Mouse (Mus musculus) heart, postnatal 4 days (tissue): Measurements from ENCODE around the gene Ston1. TPM values are rescaled to one million over a fixed set of nuclear protein-coding genes. Genes with fewer than 3 reads are reported as not detected.

Experiments
- DNase-seq: peaks from one replicate; pipeline ENCODE4 v3.0.0; 2021
- total RNA-seq, 2 experiments: library from RNA; stranded (reverse); gene quantifications; 2 replicates each; pipeline ENCODE4 v1.2.3; 2021

Ston1 gene
- total RNA-seq, 2 experiments from 2014 or later = 25.3 to 28.7 TPM

GRCm38 (mm10) chr17:88627150-88627549 lies 29.7 kb downstream of the Ston1 start:
- DNase-seq = peak; percentile 11

DNA sequence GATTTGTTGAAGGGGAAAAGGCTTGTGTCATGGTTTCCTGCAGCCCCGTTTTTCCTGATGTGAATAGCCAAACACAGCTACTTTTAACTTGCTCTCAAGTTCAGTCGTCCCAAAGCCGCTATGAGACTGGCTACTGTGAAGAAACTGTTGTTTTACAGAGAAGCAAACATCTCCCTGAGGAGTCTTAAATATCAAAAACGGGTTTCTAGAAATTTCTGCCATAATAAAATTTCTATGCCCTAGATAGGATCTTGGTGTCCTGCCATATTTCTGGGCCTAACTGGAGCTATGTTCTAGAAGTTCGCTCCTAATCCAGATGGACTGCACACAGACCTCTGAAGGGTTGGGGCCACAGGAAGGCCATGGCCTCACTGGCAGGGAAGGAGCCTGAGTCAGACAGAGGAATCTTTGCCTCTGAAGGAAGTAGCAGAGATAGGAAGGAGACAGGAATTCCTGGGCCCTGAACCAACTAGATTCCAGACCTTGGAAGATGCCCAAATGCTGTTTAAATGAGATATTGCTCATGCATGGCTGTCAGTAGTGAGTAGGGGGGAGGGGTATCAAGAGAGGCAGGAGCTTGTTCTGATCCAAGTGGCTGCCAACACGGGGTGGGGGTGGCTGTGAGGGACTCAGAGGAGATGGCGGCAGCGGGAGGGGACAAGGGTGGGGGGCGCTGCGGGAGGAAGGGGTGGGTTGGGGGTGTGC lies 31.3 kb downstream of the Ston1 start:
- DNase-seq = peak; percentile 70

GRCm38 (mm10) chr17:88629381-88629759 lies 31.9 kb downstream of the Ston1 start:
- DNase-seq = peak; percentile 64

DNA sequence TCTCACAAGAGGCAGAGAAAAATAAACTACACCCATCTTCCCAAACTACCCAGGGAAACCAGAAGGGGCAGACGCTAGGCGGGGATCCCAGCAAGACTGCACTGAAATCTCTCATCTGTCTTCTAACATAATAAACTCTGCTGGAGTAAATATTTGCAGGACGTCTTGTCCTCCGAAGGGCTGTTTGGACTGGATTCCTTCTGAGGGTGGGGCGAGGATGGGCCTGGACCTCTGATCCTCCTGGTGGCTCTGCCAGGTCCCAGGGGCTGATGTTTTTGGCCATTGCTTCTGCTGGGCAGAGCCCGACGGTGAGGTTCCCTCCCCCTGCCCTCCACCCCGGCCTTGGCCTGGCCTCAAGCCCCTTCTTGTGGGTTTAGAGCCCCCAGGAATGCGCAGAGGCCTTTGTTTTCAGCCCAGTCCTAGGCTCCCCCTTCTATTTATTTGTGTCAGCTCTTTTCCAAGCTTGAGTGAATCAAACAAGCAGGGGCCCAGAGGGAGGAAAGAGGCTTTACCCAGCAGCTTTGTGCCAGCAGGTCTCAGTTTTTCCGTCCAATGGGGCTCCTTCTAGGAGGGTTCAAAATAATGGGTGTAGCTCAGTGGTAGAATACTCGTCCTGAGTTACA lies 32.6 kb downstream of the Ston1 start:
- DNase-seq = peak; percentile 39

GRCm38 (mm10) chr17:88630554-88630948 lies 33.1 kb downstream of the Ston1 start:
- peak; percentile 53 for DNase-seq

GRCm38 (mm10) chr17:88632631-88633030 lies 35.1 kb downstream of the Ston1 start:
- DNase-seq = no peak

- DNase-seq = no peak
Measured at GRCm38 (mm10) chr17:88636076-88636475, 38.6 kb downstream of the Ston1 start.

DNA sequence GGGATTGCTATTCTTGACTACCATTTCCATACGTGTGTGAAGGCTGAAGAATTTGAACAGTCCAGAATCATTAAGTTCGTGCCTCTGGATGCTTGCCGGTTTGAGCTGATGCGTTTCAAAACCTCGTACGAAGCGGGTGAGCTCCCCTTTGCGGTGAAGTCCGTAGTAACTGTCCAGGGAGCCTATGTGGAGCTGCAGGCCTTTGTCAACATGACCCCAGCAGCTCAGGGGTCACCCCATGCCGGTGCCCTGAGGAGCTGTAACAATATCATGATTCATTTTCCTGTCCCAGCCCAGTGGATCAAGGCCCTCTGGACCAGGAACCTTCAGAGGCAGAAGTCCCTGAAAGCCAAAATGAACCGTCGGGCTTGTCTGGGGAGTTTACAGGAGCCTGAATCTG lies 39.1 kb downstream of the Ston1 start:
- DNase-seq = no peak

GRCm38 (mm10) chr17:88641012-88641411 lies 43.5 kb downstream of the Ston1 start:
- DNase-seq = peak; percentile 83

DNA sequence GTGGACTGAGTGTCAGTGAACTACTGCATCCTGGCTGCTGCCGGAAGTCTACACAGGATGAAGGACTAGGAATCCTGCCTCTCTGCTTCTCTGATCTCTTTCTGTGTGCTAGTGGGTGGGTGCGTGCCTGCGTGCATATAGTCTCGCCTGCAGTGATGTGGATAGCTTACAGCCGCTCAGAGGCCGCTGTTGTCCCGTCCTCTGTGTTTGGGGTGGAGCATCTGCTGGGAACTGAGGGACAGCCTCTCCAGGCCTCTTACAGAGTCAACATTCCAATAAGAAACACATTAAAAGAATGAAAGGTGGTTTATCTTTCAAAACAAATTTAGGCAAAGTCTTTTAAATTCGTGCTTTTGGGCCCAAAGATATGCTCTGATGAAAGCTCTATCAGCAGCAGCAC lies 44.4 kb downstream of the Ston1 start:
- no peak for DNase-seq

DNA sequence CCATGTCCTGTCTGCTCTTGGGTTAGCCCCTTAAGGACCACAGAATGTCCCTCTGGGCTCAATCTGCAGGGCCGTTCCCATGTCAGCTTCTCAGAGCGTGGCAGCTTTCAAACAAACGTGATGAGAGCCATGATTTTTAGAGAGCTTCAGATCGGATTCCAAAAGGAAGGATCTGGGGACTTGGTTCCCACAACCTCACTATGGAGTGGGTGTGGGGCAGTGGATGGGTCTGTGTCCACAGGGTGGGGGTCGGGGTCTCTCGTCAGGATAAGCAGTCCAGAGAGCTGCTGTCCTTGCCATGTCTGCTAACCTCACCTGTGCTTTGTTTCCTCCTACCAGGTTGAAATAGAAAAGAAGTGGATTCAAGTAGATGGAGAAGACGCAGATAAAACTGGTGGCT lies 47.4 kb downstream of the Ston1 start:
- no peak for DNase-seq

DNA sequence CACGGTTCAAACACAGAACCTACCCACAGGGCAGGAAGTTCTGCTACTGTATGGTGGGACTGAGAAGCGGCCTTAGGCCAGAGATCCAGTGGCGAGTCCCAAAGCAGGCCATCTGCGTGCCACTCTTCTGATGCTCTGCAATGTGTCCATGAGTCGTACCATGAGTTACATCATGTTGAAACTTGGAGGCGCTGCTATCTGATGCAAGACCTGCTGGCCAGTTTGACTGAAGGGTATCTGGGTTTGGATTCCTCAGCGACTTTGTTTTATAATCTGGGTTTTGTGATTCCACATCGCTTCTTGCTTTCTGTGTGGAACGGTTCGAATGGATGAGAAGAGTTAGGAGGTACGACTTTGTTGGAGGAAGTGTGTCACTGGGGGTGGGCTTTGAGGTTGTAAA lies 47.8 kb downstream of the Ston1 start:
- no peak for DNase-seq

- DNase-seq = no peak
Measured at GRCm38 (mm10) chr17:88647149-88647548, 49.7 kb downstream of the Ston1 start.

DNA sequence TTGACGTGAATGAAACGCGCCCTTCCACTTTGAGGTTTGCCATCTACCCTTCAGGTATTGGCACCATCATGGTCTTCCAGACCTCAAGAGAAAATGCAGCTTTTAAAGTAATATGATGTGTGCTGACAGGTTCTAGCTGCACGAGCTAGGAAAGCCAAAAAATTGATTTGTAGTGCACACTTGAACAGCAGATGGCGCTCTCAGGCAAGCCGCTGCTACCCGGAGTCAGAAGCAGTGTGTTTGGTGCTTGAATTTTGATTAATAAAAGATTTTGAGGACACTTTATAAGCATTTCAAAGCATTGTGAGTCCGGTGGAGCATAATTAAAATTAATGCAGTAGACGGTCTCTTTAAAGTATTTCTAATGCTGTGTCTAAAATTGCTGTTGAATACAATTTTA lies 54.5 kb downstream of the Ston1 start:
- DNase-seq = peak; percentile 75

GRCm38 (mm10) chr17:88652702-88653374 lies 55.4 kb downstream of the Ston1 start:
- peak; percentile 82 for DNase-seq

DNA sequence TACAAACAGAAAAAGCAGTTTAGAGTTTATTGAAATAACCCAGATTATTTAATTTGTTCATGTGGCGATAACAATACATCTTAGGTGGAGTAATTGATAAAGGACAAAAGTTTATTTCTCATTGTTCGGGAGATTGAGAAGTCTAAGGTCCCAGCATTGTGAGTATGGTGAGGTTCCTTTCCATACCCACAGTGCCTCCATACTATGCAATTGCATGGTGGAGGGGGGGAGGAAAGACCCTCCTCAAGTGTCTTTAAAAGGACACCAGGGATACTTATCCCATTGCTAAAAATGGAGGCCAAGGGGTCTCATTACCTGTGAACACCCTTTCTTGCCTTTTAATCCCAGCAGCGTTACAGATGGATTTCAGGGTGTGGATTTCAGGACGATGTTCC lies 55.9 kb downstream of the Ston1 start:
- no peak for DNase-seq

DNA sequence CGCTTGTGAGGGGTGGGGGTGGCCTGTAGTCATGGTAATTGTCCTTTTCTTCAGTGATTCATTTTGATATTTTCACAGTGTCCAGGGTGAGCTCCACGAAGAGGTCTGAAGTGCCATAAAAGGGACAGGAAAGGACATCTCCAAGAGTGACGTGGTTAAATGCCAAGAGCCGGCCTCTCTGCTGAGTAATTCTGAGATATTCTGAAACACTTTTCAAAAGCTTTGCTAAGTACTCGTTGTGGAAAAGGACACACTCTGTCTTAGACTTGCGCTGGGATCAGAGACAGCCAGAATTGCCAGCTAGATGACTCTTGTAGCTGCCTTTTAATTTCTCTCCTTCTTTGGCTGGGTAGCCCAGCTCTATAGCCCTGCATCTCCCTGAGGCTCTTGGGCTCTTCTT lies 61.0 kb downstream of the Ston1 start:
- no peak for DNase-seq

GRCm38 (mm10) chr17:88666076-88666475 lies 68.6 kb downstream of the Ston1 start:
- no peak for DNase-seq

DNA sequence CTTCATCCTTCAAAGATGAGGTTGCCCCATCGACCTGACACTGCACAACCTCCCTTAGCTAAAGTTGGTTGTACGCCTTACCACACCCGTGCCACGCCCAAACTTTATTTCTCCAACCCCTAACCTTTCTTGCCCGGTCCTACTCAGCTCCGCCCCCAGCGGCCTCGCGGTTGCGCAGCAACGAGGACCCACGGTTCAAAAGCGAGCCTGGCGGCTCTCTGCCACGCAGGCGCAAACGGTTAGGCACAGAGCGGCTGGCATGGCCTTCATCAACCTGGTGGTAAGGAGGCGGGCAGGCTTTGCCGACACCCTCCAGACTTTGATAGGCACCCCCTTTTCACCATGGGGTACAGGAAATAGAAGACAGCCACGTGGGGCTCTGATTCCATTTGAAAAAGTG lies 71.0 kb downstream of the Ston1 start, which contains the start of gene Gtf2a1l:
Gene Gtf2a1l, plus strand, starts transcription at position 209 of the 400 bp plus-strand sequence.
- peak; percentile 42 for DNase-seq

GRCm38 (mm10) chr17:88669921-88670320 lies 72.4 kb downstream of the Ston1 start:
- no peak for DNase-seq

- no peak for DNase-seq
Measured at GRCm38 (mm10) chr17:88670800-88671199, 73.3 kb downstream of the Ston1 start.

DNA sequence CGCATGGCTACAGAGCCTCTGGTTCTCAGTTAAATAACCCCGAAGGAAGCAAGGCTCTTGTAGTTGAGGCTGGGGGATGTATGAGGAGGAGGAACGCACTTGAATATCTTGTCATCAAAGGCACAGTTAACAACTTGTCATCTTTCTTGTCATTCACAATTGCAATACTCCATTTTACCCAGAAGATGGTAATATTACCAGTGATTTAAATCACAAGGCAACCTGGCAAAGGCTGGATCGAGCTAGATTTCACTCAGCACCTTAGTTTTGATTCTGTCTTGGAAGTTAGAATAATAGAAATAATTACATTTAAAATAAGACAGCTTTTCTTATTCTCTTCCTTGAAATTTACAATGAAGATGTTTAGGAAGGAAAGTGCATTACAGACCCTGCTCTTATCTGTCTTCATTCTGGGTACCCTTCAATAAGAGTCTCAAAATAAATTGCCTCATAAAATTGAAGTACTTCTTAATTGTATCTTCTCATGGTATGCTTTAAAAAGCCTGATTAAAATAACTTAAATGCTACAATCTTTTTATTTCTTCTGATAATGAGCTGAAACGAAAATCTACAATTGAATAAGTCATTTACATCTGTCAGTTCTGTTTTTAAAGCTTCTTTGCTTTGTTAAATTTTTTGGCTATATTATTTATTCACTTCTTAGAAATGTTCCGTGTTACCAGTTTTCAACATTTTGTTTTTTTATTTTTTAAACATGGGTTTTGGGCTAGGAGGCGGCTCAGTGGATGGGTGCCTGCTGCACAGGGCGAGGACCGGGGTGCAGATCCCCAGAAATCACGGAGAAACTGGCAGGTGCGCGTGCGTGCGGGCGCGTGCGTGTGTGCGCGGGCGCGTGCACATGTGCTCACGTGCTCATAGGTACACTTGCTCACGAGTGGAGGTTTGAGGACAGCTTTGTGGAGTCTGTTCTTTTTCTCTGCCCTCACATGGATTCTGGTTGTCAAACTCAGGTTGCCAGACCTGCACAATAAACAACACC lies 78.1 kb downstream of the Ston1 start:
- no peak for DNase-seq
